Mouse (Mus musculus) olfactory bulb, adult 2 months (tissue): Measurements from ENCODE around the gene Hist1h3g. TPM values are rescaled to one million over a fixed set of nuclear protein-coding genes. Genes with fewer than 3 reads are reported as not detected.
"Not testable (repeated sequence)": the region's sequence is repeated elsewhere in the genome, so short reads cannot be mapped to it uniquely, and the experiment has no call there.

Experiments
- H3K27ac ChIP-seq: fragments of 200-500 bp; 2 replicates; pipeline ENCODE4 v1.5.1; 2012; ENCODE audit warnings: low read depth, low read length; ENCODE audit not compliant: insufficient read depth
- H3K4me1 ChIP-seq: fragments of 200-500 bp; 2 replicates; pipeline ENCODE4 v1.6.1; 2012; ENCODE audit warnings: low read length; ENCODE audit not compliant: control insufficient read depth, insufficient read depth
- H3K4me3 ChIP-seq: fragments of 200-500 bp; 2 replicates; pipeline ENCODE4 v1.5.1; 2012; ENCODE audit warnings: mild to moderate bottlenecking, low read depth, low read length, moderate library complexity; ENCODE audit not compliant: insufficient read depth
- CTCF ChIP-seq: fragments of 200-500 bp; IDR thresholded peaks from 2 replicates; pipeline ENCODE4 v1.5.1; 2012; ENCODE audit warnings: low read depth, mild to moderate bottlenecking, low read length, moderate library complexity; ENCODE audit not compliant: insufficient read depth
- POLR2A ChIP-seq: fragments of 200-500 bp; IDR thresholded peaks from 2 replicates; pipeline ENCODE4 v1.6.1; 2012; ENCODE audit warnings: mild to moderate bottlenecking, low read depth, low read length, moderate library complexity; ENCODE audit not compliant: insufficient read depth
- WGBS: fragments of 180-500 bp; shearing (Covaris S2); methylation state at CpG from one replicate; pipeline ENCODE4 v1.1.7; 2018; 5-methylcytosine and 5-hydroxymethylcytosine counted together
- polyA plus RNA-seq: library from polyadenylated mRNA; stranded (reverse); fragments of >200 nt; gene quantifications from 2 replicates; pipeline ENCODE4 v1.2.4, GENCODE M21; 2012; ENCODE audit warnings: low replicate concordance; ENCODE audit not compliant: missing spikeins, insufficient read depth, insufficient read length

The Hist1h3g gene
- polyA plus RNA-seq, 1 experiment, result not detected

DNA sequence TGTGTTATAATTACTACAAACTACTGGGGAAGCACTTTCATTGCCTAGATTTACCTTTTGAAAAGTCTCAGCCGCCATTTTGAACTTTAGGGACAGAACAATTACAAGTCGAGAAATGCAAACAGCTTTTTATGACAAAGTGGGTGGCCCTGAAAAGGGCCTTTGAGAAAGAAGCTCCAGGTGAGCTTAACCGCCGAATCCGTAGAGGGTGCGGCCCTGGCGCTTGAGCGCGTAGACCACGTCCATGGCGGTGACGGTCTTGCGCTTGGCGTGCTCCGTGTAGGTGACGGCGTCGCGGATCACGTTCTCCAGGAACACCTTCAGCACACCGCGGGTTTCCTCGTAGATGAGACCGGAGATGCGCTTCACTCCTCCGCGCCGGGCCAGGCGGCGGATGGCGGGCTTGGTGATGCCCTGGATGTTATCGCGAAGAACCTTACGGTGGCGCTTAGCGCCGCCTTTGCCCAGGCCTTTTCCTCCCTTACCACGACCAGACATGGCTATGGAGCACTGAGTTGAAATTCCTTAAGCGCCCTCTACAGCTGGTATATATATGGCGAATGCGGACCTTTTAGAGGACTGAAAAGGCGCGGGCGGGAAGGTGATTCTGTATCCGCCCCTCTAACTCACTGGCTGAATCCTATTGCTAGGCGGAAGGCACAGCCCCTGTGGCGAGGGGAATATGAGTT lies 16.1 kb downstream of the Hist1h3g start, which contains the start of gene Hist1h4f:
Gene Hist1h4f (minus strand): TSS at position 503 of the 689 bp plus-strand sequence.
- not testable (repeated sequence) for H3K4me1 ChIP-seq
- peak within 1 kb of the TSS; percentile 53 for H3K4me3 ChIP-seq
- peak; percentile 78 for TF ChIP-seq POLR2A
- WGBS, result under 1% methylated on average over 47 of the region's 47 CpGs
- H3K27ac ChIP-seq, result peak within 1 kb of the TSS; percentile 82

DNA sequence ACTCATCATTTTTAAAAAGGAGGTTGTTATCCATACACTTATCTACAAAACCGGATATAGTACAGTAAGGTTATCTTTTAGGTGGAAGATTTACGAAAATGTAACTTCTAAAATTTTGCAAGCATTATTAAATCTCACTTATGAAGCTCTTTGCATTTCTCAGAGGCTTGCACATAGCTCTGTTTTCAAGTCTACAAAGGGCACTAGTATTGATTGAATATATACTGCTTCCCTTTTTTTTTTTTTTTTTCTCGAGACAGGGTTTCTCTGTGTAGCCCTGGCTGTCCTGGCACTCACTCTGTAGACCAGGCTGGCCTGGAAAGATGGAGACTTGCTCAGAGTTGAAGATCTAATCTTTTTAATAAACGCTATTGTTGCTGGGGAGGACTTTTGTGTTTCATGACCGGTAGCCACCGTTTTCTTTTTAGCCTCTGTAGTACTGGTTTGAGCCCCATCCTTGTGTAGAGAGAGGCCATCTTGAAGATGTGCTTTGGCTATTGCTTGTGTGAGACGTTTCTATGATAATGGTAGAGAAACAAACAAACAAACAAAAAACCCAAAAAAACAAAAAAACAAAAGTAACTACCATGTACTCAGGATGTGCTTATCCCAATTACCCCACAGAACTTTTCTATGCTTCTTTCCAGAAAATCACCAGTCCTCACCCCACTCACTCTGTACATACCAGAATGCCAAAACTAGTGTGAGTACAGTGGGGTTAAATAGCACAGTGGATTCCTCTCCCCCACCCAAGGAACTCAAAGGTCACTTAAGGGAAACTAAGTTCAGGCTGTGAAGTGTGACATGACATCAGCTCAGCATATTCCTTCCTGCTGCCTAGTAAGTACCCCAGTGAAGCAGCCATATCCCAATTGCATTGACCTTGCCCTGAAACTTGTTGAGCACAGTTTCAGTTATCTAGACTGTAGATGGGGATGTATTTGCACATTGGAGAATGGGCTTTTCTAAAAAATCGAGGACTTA lies 17.0 kb downstream of the Hist1h3g start:
- WGBS, result 36% methylated on average over 8 of the region's 8 CpGs
- Histone ChIP-seq H3K4me3 (no peak overlapping the region), H3K4me1 (peaks cover 3% of the 10 kb centered on the region; the same call in 1 of the 2 replicates), H3K27ac (no peak overlapping the region)
- no peak for TF ChIP-seq CTCF
- TF ChIP-seq POLR2A, result no peak

DNA sequence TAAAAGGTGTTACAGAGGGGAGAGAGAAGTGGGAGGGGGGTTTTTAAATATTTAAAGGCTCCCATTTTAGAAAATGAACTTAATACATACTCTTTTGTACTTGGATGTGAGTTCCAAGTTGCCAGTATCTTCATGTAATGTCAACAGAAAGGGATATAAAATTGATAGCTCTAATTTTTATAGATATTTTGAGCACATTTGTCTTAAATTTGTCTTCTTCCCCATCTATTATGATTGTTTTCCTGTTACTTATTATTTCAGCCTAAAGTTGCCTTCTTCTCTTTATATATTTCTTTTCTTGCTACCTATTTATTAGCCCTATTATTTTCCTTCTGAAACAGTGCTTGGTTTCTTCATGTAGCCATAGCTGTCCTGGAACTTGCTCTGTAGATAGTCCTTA lies 17.7 kb downstream of the Hist1h3g start, which contains the start of gene Hist1h1d:
Gene Hist1h1d (plus strand): TSS at position 301 of the 400 bp plus-strand sequence.
- H3K4me1 ChIP-seq, result peaks cover 3% of the 10 kb centered on the region; the same call in 1 of the 2 replicates
- H3K27ac ChIP-seq, result no peak within 1 kb of the TSS
- no peak for TF ChIP-seq POLR2A
- no peak for TF ChIP-seq CTCF
- no peak within 1 kb of the TSS for H3K4me3 ChIP-seq

DNA sequence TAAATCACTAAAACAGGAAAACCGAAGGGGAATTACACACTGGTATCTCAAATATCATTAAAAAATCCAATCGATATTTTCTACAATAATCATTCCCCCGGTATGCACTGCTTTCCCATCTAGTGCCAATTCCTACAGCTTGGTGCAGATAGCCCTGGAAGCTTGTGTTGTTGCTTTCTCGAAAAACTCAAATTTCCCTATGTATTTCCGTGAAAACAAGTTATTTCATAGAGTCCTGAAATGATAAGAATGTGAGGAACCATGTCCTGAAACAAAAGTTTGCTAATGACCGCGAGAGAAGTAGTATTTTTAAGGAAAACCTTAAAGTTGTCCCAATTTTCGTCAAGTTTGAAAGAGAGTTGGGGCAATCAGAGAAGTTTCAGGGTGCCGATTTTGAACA lies 19.2 kb downstream of the Hist1h3g start:
- TF ChIP-seq POLR2A (no peak), CTCF (no peak)
- Histone ChIP-seq H3K4me1 (peaks cover 3% of the 10 kb centered on the region; the same call in 1 of the 2 replicates), H3K4me3 (no peak overlapping the region), H3K27ac (no peak overlapping the region)
- WGBS, result 14% methylated on average over 9 of the region's 9 CpGs

DNA sequence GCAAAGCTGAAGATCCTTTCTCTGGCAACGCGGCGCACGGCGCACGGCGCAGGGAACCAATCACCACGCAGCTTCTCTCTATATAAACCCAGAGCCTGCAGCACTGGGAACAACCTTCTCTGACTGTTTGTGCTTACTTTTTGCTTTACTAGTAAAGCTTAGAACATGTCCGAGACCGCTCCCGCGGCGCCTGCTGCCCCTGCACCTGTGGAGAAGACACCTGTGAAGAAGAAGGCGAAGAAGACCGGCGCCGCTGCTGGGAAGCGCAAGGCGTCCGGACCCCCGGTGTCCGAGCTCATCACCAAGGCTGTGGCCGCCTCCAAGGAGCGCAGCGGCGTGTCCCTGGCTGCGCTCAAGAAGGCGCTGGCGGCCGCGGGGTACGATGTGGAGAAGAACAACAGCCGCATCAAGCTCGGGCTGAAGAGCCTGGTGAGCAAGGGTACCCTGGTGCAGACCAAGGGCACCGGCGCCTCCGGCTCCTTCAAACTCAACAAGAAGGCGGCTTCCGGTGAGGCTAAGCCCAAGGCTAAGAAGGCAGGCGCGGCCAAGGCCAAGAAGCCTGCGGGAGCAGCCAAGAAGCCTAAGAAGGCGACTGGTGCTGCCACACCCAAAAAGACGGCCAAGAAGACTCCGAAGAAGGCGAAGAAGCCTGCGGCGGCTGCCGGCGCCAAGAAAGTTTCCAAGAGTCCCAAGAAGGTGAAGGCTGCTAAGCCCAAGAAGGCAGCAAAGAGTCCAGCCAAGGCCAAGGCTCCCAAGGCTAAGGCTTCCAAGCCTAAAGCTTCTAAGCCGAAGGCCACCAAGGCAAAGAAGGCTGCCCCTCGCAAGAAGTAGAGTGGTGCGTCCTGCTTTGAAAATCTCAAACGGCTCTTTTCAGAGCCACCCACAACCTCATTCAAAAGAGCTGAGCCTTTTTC lies 20.0 kb downstream of the Hist1h3g start:
- under 1% methylated on average over 54 of the region's 54 CpGs for WGBS
- no peak for TF ChIP-seq CTCF
- peak; percentile 48; the same call in 1 of the 2 replicates for TF ChIP-seq POLR2A
- Histone ChIP-seq H3K4me1 (peaks cover 3% of the 10 kb centered on the region; the same call in 1 of the 2 replicates), H3K4me3 (peak overlapping the region; percentile 60), H3K27ac (peak overlapping the region; percentile 71)

DNA sequence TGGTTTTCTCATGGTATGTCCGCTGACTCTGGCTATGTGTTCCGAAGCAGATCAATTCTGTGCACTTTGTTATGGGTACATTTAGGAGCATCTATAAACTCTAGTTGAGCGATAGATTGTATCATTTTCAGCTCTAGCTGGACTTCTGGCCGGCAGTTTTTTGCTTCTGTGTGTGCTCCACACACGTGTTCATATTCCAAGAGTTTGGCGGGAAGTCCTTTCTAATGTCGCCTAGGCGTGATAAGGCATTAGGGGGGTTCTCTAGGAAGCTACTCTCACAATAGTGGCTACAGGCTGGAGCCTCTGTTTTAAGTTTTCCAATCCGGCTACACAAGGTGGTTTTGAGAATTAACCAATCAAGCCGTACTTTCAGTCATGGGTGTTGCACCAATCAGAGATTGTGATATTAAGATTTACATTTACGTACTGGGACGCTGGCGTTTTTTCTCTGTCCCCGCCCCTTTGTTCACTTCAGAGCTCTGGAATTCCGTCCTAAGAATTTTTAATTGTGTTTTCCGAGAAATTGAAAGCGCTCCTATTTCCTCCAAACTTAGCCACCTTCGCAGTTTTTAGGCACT lies 20.7 kb downstream of the Hist1h3g start:
- H3K4me1 ChIP-seq, result peaks cover 3% of the 10 kb centered on the region; the same call in 1 of the 2 replicates
- peak overlapping the region; percentile 85 for H3K27ac ChIP-seq
- TF ChIP-seq CTCF (no peak), POLR2A (no peak)
- peak overlapping the region; percentile 60 for H3K4me3 ChIP-seq
- WGBS, result under 1% methylated on average over 18 of the region's 18 CpGs

DNA sequence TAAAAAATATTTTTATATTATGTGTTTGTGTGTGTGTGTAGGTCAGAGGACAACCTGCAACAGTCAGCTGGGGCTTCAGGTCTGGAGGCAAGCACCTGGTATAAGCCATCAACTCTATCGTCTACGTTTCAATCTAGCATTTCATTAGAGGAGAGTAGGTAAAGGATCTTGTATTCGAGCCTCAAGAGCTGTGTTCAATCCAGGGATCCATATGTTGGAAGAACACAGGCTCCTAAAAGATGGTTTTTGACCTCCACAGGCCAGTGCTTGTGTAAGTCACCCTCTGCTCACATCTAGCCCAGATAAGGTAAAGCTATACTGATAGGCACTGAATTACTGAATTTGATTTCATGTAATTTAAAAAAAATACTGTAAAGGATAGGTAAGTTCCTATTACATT lies 21.7 kb downstream of the Hist1h3g start:
- no peak overlapping the region for H3K27ac ChIP-seq
- no peak for TF ChIP-seq CTCF
- no peak for TF ChIP-seq POLR2A

DNA sequence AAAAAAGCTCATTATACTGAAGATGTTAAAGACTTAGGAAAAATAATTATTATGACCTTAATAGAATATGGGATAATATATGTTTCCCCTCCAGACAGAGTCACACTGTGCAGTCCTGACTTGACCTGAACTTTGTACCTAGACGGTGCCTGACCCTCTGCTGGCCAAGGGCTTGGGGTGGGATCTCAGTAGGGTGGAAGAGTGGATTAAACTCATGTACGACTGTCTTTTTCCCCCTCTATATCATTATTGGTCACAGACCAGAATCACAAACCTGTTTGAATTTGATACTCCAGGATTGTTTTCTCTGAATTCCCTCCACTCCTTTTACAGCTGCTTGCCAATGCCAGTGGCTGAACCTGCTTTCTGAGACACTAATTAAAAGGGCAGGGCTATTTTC lies 25.5 kb downstream of the Hist1h3g start:
- WGBS, result 20% methylated on average over 2 of the region's 2 CpGs
- H3K4me3 ChIP-seq, H3K27ac ChIP-seq, H3K4me1 ChIP-seq: not testable (repeated sequence)

More for the DNA sequence above, 21.7 kb downstream of the Hist1h3g start:
- Histone ChIP-seq H3K4me3 (no peak overlapping the region), H3K4me1 (peaks cover 3% of the 10 kb centered on the region; the same call in 1 of the 2 replicates)
- WGBS, result 68% methylated on average over 3 of the region's 3 CpGs

DNA sequence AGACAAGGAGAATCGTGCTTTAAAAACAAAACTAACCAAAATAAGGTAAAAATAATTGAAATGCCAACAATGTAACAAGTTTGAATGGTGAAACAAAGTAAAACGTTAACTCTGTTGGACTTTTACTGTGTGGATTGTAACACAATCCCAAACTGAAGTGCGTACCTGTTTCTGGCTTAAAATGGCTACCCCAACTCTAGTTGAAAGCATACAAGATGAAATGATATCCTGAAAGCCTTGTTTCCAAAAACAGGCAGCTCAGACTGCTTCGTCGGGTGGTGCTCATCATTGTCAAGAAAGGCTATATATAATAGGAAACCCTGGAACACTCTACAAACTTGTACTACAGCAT lies 26.3 kb downstream of the Hist1h3g start:
- not testable (repeated sequence) for H3K27ac ChIP-seq
- WGBS, result 0% methylated on average over 2 of the region's 5 CpGs

More for the DNA sequence above, 26.3 kb downstream of the Hist1h3g start:
- peak overlapping the region; percentile 89; the same call in 1 of the 2 replicates for H3K4me3 ChIP-seq
- not testable (repeated sequence) for H3K4me1 ChIP-seq
